23 mouse cellular contexts compared by ENCODE assay signal in the genomic region with DNA sequence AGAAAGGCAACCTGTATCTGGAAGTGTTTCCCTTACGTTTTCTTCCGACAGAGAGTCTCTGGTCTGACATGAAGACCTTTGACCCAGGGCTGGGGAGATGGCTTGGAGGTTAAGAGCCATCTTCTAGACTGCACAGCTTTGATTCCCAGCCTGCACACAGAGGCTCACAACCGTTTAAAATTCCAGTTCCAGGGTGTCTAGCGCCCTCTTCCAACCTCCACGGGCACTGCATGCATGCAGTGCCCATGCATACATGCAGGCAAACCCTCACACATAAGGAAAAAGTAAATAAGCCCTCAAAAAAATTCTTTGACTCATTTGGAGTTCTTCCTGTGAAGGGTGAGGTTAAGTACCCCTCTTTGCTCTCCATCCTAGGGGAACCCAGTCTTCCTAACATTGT. TPM values are rescaled to one million over a fixed set of nuclear protein-coding genes. Genes with fewer than 3 reads are reported as not detected.
DNase-seq lines count a peak whose midpoint lies in the region; ATAC-seq and TF ChIP-seq lines count a peak whose summit lies in the region.
"Had no signal": no experiment of that assay in that cellular context is flagged by ENCODE, and none has a peak within 500 bp of the region (broad histone marks: within the 10 kb centered on the region; RNA-seq: fewer than 3 reads in every experiment).

No protein-coding gene starts in this region.

- no peaks in the 10 kb centered on the region for H3K36me3 ChIP-seq in lung, embryonic 14.5 days (ENCODE audit: insufficient read depth)
- H3K36me3 ChIP-seq in ES-Bruce4 (ENCODE audit: control insufficient read depth, insufficient read depth, low read length, poor library complexity, severe bottlenecking), result no peaks in the 10 kb centered on the region
- H3K36me3 ChIP-seq in stomach, postnatal 0 days (ENCODE audit: control insufficient read depth, insufficient read depth, low read length), result no peaks in the 10 kb centered on the region
- H3K36me3 ChIP-seq: forebrain, embryonic 10.5 days; hindbrain, embryonic 15.5 days; kidney, embryonic 15.5 days; limb, embryonic 10.5 days; midbrain, embryonic 15.5 days; neural tube, embryonic 12.5 days; stomach, embryonic 15.5 days had no signal

- H3K4me1 ChIP-seq in lung, embryonic 14.5 days (ENCODE audit: insufficient read depth), result no peaks in the 10 kb centered on the region; the same call in 1 of the 2 replicates
- no peaks in the 10 kb centered on the region for H3K4me1 ChIP-seq in ES-Bruce4 (ENCODE audit: control insufficient read depth, insufficient read depth, low read length)
- H3K4me1 ChIP-seq in stomach, postnatal 0 days (replicated peaks; ENCODE audit: control insufficient read depth, insufficient read depth), result no peaks in the 10 kb centered on the region
- H3K4me1 ChIP-seq in cerebellum, adult 2 months (ENCODE audit: control insufficient read depth, insufficient read depth, low read length), result no peaks in the 10 kb centered on the region

- whole genome bisulfite sequencing in lung, embryonic 14.5 days, result 66% methylated on average over 5 of the region's 5 CpGs
- 57% methylated on average over 5 of the region's 5 CpGs for WGBS in stomach, postnatal 0 days
- WGBS in cerebellum, adult 2 months, result 72% methylated on average over 5 of the region's 5 CpGs

- no peak for TF ChIP-seq EP300 in ES-Bruce4 (IDR thresholded peaks at IDR 0.05; ENCODE audit: insufficient read depth, low read depth, low read length)
- no peak for TF ChIP-seq EP300 in stomach, postnatal 0 days (optimal IDR thresholded peaks at IDR 0.05)

- H3K9ac ChIP-seq in lung, embryonic 14.5 days, result no peak overlapping the region
- no peak overlapping the region for H3K9ac ChIP-seq in ES-Bruce4 (ENCODE audit: low read depth, poor library complexity, severe bottlenecking)
- H3K9ac ChIP-seq in stomach, postnatal 0 days (ENCODE audit: low read length), result no peak overlapping the region
- H3K9ac ChIP-seq: hindbrain, embryonic 15.5 days; kidney, embryonic 15.5 days; liver, postnatal 0 days; midbrain, embryonic 15.5 days; neural tube, embryonic 12.5 days; stomach, embryonic 15.5 days had no signal

- no peak overlapping the region for H3K4me2 ChIP-seq in lung, embryonic 14.5 days
- H3K4me2 ChIP-seq in stomach, postnatal 0 days (replicated peaks; ENCODE audit: low read depth), result no peak overlapping the region
- H3K4me2 ChIP-seq: heart, embryonic 11.5 days; hindbrain, embryonic 15.5 days; kidney, embryonic 15.5 days; midbrain, embryonic 15.5 days; neural tube, embryonic 12.5 days; stomach, embryonic 15.5 days had no signal

- no peaks in the 10 kb centered on the region for H3K9me3 ChIP-seq in lung, embryonic 14.5 days (ENCODE audit: low read depth, low read length)
- no peaks in the 10 kb centered on the region for H3K9me3 ChIP-seq in ES-Bruce4 (replicated peaks; ENCODE audit: control insufficient read depth, insufficient read depth, low read length, poor library complexity, severe bottlenecking)
- no peaks in the 10 kb centered on the region for H3K9me3 ChIP-seq in stomach, postnatal 0 days (ENCODE audit: control insufficient read depth, low read length)
- H3K9me3 ChIP-seq: forebrain, embryonic 10.5 days; hindbrain, embryonic 15.5 days; kidney, embryonic 15.5 days; limb, embryonic 10.5 days; midbrain, embryonic 15.5 days; neural tube, embryonic 12.5 days; stomach, embryonic 15.5 days had no signal

- H3K27ac ChIP-seq in lung, embryonic 14.5 days (ENCODE audit: low read depth), result no peak overlapping the region
- no peak overlapping the region for H3K27ac ChIP-seq in ES-Bruce4 (ENCODE audit: insufficient read depth, low read length)
- H3K27ac ChIP-seq in stomach, postnatal 0 days (replicated peaks), result no peak overlapping the region
- H3K27ac ChIP-seq in cerebellum, adult 2 months (ENCODE audit: insufficient read depth, low read length), result no peak overlapping the region
- H3K27ac ChIP-seq: forebrain, embryonic 10.5 days; hindbrain, embryonic 15.5 days; kidney, embryonic 15.5 days; limb, embryonic 10.5 days; midbrain, embryonic 15.5 days; neural tube, embryonic 12.5 days; stomach, embryonic 15.5 days had no signal

- no peak overlapping the region for H3K4me3 ChIP-seq in lung, embryonic 14.5 days (ENCODE audit: low read depth, low read length)
- no peak overlapping the region for H3K4me3 ChIP-seq in ES-Bruce4 (ENCODE audit: low read depth, low read length)
- no peak overlapping the region for H3K4me3 ChIP-seq in stomach, postnatal 0 days (ENCODE audit: low read depth, low read length)
- no peak overlapping the region for H3K4me3 ChIP-seq in cerebellum, adult 2 months (replicated peaks; ENCODE audit: insufficient read depth, low read depth, low read length)
- H3K4me3 ChIP-seq: forebrain, embryonic 10.5 days; hindbrain, embryonic 15.5 days; kidney, embryonic 15.5 days; limb, embryonic 10.5 days; midbrain, embryonic 15.5 days; neural tube, embryonic 12.5 days; stomach, embryonic 15.5 days had no signal

- no peak for DNase-seq in lung, embryonic 14.5 days
- no peak for DNase-seq in lung, postnatal 36 days
- peak; percentile 51 for DNase-seq in R1 (ENCODE audit: low read depth, low spot score)
- no peak for DNase-seq in stomach, postnatal 0 days (ENCODE audit: low spot score)
- DNase-seq in cerebellum, adult 2 months, result no peak
- no peak for DNase-seq in ovary, postnatal 10 days (ENCODE audit: low spot score)
- DNase-seq: adrenal gland, postnatal 10 days; B cell, adult 2 months; cerebellum, postnatal 10 days; gastrocnemius, postnatal 10 days; kidney, adult 11 months; liver, postnatal 0 days had no signal

- ATAC-seq in lung, embryonic 14.5 days (ENCODE audit: insufficient read depth), result no peak
- no peak for ATAC-seq in stomach, postnatal 0 days (ENCODE audit: low FRiP score, low TSS enrichment)
- ATAC-seq: forebrain, embryonic 16.5 days; liver, postnatal 0 days; midbrain, embryonic 15.5 days had no signal

- 0 out of 2 replicates have a peak, but pooled peaks cover 2% of the 10 kb centered on the region for H3K27me3 ChIP-seq in lung, embryonic 14.5 days (ENCODE audit: insufficient read depth, low read length)
- H3K27me3 ChIP-seq in ES-Bruce4 (ENCODE audit: control insufficient read depth, insufficient read depth, low read length, poor library complexity, severe bottlenecking), result no peaks in the 10 kb centered on the region
- no peaks in the 10 kb centered on the region for H3K27me3 ChIP-seq in stomach, postnatal 0 days (ENCODE audit: control insufficient read depth, insufficient read depth, low read length)
- no peaks in the 10 kb centered on the region for H3K27me3 ChIP-seq in cerebellum, adult 2 months (ENCODE audit: control insufficient read depth, insufficient read depth, low read length)

- 0 out of 2 replicates have a peak, but pooled peaks have one; percentile 25 for TF ChIP-seq CTCF in lung, embryonic 14.5 days (IDR thresholded peaks at IDR 0.05; ENCODE audit: low read depth)
- TF ChIP-seq CTCF in ES-Bruce4 (IDR thresholded peaks at IDR 0.05; ENCODE audit: low read depth, low read length), result peak; percentile 51
- peak; percentile 28 for TF ChIP-seq CTCF in stomach, postnatal 0 days (IDR thresholded peaks at IDR 0.05; ENCODE audit: low read depth)
- TF ChIP-seq CTCF in cerebellum, adult 2 months (IDR thresholded peaks at IDR 0.05; ENCODE audit: borderline replicate concordance, insufficient read depth, low read depth, low read length), result no peak

- no peak for TF ChIP-seq POLR2A in ES-Bruce4 (IDR thresholded peaks at IDR 0.05; ENCODE audit: insufficient read depth, low read length)
- TF ChIP-seq POLR2A in cerebellum, adult 2 months (IDR thresholded peaks at IDR 0.05; ENCODE audit: borderline replicate concordance, insufficient read depth, low read length), result no peak

RNA-seq across cellular contexts. Expression of a gene that starts 5.9 kb away (rescaled TPM):
- 0.04 and 0.16 TPM in 2 replicates for polyA plus RNA-seq in lung, embryonic 14.5 days (2014; fragmentation: Nextera tagmentation; extraction: Ambion mirVana)
- 0.76 and 1.1 TPM in 2 replicates for polyA plus RNA-seq in ES-Bruce4 (2011; ENCODE audit: insufficient read depth, insufficient read length, low read depth, missing spikeins)
- 0.13 and 0.25 TPM in 2 replicates for polyA plus RNA-seq in stomach, postnatal 0 days (2015; fragmentation: Nextera tagmentation; extraction: Ambion mirVana)
- polyA plus RNA-seq in cerebellum, adult 2 months (2012; rRNA removed), result 0.05 TPM in 1 of 2 replicates, not detected in the other
- polyA plus RNA-seq: cortical plate, adult 2 months; forebrain, embryonic 16.5 days; heart, embryonic 11.5 days; midbrain, embryonic 15.5 days had no signal
